Mouse (Mus musculus) Muller cell, postnatal 12 days (primary cell): ENCODE data around the gene Cd163l1.

Experiments
- DNase-seq: peaks from one replicate; pipeline ENCODE4 v3.0.0-alpha.2; 2015; ENCODE audit errors: inconsistent ontology term

Cd163l1 gene

DNA sequence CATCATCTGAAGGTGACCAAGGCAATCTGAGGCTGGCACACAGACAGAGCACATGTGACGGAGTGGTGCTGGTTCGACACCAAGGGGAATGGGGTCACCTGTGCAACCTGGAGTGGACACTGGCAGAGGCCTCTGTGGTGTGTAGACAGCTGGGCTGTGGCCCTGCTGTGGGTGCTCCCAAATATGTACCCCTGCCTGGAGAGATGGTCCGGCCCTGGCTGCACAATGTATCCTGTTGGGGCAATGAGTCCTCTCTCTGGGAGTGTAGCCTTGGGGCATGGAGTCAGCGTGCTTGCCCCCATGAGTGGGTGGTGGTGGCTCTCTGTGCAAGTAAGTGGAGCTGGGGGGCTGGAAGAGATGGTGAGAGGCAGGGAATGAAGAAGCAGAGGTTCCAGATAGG, 2.3 kb downstream of the Cd163l1 start:
- no peak for DNase-seq

DNA sequence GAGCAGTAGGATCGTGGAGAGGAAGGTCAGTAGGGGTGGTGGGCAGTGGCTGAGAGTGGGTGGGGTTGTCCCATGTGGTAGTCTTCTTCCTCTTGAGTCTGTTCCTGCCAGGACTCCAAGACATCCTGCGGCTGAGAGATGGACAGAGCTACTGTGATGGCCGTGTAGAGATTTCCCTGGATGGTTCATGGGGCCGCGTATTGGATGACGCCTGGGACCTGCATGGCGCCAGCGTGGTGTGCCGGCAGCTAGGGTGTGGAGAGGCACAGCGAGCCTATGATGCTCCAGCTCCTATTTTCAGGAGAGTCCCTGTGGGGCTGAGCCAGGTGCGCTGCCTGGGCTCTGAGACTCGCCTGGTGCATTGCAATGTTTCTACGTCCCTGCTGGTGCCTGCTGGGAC, 6.1 kb downstream of the Cd163l1 start:
- DNase-seq: no peak

DNA sequence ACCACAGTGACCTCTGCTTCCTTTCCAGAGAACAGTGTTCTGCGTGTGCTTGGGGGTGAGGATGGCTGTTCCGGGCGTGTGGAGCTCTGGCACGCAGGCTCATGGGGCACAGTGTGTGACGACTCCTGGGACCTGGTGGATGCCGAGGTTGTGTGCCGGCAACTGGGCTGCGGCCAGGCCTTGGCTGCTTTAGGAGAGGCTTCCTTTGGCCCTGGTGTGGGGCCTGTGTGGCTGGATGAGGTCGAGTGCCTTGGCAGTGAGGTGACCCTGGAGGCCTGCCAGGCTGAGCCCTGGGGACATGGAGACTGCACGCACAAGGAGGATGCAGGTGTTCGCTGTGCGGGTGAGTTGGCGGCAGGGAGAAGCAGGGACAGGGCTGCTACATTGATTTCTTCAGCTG, 10.4 kb downstream of the Cd163l1 start:
- DNase-seq: no peak

DNA sequence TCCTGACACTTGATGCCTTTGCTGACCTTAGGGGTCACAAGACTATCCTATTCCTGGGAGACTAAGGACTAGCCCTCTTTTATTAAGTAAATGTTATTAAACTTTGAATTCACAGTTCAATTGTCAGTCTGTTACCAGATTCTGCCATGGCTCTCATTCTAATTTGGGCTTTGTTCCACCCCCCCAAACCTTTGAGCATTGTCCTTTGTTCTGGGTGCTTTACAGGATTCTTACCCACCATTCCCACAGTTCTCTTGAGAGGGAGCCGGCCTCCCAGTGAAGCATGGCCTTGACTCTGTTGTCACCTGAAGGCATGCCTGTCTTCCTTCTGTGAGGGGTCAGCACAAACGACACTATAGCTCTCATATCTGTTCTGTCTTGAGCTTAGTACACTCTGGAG, 13.0 kb downstream of the Cd163l1 start:
- no peak for DNase-seq

DNA sequence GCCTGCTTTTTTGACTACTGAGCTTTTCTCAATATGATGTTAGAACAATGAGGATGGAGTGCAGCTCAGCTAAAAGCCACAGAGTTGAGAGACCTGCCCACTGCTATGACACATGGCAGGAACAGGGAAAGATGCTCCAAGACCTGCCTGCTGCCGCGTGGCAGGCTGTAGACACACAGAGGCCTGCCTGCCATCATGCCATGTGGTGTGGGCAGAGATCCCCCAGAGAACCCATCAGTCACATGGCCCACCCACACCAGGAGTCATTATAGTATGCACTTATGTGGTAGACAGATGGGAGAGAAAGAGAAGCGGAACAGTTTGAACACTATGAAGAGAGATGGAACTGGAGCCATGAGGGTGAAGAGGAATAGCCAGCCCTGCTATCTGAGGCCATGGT, 15.6 kb downstream of the Cd163l1 start:
- no peak for DNase-seq

DNA sequence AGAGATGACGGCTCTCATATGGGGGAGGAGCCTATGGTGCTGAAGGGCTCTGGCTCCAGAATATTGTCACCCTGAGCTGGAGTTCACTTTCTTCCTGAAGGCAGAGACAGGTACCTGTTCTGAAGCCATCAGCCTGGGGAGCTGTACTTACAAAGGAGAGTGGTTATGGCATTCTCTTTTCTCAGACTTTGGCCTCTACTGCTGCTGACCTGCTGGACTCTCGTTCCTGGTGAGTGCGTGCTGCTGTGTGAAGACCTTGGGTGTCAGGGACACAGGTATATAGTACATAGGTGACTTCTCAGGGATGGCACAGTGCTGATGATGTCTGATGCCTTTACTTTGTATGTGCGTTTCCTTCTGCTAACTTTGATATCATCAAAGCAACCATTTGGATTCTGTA, 29.1 kb downstream of the Cd163l1 start, which contains the start of gene 5830411N06Rik:
5830411N06Rik (plus strand) TSS at position 69 of the 400 bp plus-strand sequence.
- no peak for DNase-seq

DNA sequence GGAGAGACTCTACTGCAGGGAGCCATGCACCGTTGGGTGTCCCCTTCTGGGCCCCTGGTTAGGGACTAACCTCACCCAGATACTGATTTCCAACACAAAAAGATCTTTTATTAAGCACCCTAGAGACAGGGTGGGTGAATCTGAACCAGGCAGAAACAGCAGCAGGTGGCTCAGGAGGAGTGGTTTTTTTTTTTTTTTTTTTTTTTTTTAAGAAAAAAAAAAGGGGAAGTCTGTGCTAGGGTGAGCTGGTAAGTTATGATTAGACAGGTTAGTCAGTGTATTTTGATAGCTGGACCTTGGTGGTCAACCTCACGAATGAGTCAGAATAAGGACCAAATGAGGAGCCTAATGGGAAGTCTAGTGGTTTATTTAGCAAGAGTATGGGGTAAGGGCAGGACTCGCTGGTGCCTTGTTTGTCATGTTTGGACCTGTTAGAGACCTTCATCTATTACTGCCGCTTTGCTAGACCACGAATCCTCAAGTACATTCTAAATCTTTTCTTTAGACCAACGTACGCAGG, 35.8 kb downstream of the Cd163l1 start:
- DNase-seq: no peak
